Mouse (Mus musculus): ENCODE data around the gene Fuca1. TPM values are rescaled to one million over a fixed set of nuclear protein-coding genes. Genes with fewer than 3 reads are reported as not detected.

Gene Fuca1
- total RNA-seq (2021), result 100 to 1,000 TPM in 1 of 2 experiments, 10 to 100 TPM in 1; 95.5 to 101 TPM
- long read RNA-seq, experiment 1, transcript Fuca1-201 (8 exons, 2,525 nt), result major isoform, 110 of 121 reads
- long read RNA-seq, experiment 1, partial matches to known transcripts, result 2 of 121 reads
- long read RNA-seq, experiment 1, other reads (novel, unspliced or antisense), result 9 of 121 reads
- long read RNA-seq, experiment 2, transcript Fuca1-201 (8 exons, 2,525 nt), result major isoform, 246 of 264 reads
- long read RNA-seq, experiment 2, partial matches to known transcripts, result 8 of 264 reads
- long read RNA-seq, experiment 2, other reads (novel, unspliced or antisense), result 10 of 264 reads

- peak; percentile 96 for DNase-seq (ENCODE audit: low spot score in 2 of 2)
Measured at GRCm38 (mm10) chr4:135920304-135921241, at the start of gene Fuca1. TSS of gene Fuca1 (plus strand) at chr4:135920735.

DNA sequence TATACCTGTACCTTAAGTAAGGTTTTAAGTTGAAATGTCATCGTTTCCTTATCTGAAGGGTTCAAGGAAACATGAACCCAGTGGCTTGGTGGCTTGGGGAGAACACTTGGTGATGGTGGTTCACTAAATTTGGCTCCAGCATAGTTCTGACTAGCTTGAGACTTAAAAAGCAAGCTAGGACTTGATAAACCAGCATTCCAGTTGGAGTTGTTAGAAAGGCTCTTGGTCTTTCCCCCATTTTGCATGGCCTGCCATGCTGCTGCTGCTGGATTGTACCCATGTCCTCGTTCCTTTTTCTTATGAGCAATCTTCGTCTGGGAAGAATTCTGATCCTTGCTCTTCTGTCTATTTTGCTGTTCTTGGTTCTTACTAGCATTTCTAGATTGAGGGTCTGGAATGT is 48.5 kb upstream of the Fuca1 start:
- DNase-seq (ENCODE audit: low spot score in 2 of 2), result no peak

GRCm38 (mm10) chr4:135872589-135873391 is 47.7 kb upstream of the Fuca1 start:
- DNase-seq (ENCODE audit: low spot score in 2 of 2), result no peak

DNA sequence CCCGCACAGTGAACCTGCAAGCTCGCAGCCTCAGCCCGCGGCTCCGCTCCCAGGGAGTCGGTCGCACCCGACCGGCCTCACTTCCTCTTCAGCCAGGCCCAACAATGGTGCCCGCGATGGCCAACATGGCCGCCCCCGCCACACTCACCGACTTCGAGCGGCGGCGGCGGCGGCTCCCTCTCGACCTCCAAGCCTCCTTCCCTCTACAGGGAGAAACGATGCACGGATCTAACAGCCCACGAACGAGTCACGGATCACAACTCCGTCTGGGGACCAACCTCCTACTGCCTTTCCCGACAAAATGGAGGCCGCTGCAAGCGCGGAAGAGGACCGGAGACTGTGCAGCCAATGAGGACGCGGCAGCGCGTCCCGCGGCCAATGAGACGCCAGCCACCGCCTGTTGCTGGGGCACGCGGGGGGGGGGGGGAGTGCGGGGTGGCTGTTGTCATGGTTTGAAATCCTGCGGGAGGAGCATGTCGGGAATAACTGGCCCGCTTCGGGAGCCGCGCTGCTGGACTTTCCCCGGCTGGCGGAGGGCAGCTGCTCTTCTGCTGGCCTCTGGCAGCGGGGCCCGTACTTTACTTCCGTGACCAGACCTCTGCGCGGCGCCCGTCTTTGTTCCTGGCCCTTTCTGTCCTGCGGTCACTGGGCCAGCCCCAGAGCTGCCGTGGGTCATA is 46.9 kb upstream of the Fuca1 start, which contains the start of gene Pnrc2:
Gene Pnrc2, minus strand, starts transcription at position 325 of the 677 bp plus-strand sequence.
- DNase-seq (ENCODE audit: low spot score in 2 of 2), result peak; percentile 80 to 86

- no peak for DNase-seq (ENCODE audit: low spot score in 2 of 2)
Measured at GRCm38 (mm10) chr4:135874564-135875535, 45.7 kb upstream of the Fuca1 start.

- no peak for DNase-seq (ENCODE audit: low spot score in 2 of 2)
Measured at GRCm38 (mm10) chr4:135875546-135875945, 45.0 kb upstream of the Fuca1 start.

DNA sequence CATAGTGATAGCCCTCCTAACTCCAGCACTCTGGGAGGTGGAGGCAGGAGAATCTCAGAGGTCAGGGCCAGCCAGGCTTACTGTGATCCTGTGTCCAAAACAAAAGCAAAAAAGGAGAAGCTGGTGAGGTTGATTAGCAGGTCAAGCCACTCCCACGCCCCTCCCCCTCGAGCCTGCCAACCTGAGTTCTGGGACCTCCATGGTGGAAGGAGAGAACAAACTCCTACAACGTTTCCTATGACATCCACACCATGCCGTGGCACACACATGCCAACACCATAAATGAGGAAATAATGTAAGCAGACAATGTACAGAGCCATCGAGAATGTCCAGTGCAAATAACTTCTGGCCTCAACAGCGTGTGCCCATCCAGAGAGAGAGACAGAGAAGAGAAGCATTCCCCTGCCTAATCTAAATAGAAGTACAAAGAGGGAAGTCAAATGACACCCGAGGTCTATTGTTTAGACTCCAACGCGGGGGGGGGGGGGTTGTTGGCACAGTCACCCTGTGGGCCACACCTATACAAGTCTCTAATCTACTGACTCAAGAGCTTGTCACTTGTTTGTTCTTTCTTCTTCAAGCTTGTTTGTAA is 44.4 kb upstream of the Fuca1 start:
- peak; percentile 51 to 58 for DNase-seq (ENCODE audit: low spot score in 2 of 2)

- DNase-seq (ENCODE audit: low spot score in 2 of 2), result peak; percentile 45 to 56
Measured at GRCm38 (mm10) chr4:135876583-135877020, 43.9 kb upstream of the Fuca1 start.

DNA sequence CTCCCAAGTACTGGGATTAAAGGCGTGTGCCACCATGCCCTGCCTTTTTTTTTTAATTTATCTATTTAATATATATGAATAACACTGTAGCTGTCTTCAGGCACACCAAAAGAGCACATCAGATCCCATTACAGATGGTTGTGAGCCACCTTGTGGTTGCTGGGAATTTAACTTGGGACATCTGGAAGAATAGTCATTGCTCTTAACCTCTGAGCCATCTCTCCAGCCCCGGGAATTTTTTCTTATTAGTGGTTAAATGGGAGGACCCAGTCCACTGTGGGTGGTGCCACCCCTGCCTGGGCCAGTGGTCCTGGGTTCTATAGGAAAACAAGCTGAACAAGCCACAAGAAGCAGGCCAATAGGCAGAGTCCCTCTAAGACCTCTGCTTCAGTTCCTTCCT is 42.8 kb upstream of the Fuca1 start:
- no peak for DNase-seq (ENCODE audit: low spot score in 2 of 2)

DNA sequence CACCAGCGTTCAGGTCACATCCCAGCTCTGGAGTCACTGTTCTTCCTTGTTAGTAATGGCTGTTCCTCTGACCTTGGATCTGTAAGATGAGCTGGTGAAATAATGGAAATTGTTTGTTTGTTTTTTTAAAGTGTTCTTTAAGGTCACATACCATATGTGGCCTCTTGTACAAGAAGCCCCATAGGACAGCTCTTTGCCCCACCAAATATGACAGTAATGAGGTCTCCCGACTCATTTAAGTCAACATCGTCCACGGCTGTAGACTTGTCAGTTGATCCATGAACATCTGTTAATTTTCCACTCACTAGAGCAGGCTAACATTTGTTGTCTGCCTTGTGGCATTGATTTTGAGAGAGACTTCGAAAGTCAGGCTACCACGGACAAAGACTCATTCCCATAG is 41.5 kb upstream of the Fuca1 start:
- DNase-seq (ENCODE audit: low spot score in 2 of 2), result no peak

DNA sequence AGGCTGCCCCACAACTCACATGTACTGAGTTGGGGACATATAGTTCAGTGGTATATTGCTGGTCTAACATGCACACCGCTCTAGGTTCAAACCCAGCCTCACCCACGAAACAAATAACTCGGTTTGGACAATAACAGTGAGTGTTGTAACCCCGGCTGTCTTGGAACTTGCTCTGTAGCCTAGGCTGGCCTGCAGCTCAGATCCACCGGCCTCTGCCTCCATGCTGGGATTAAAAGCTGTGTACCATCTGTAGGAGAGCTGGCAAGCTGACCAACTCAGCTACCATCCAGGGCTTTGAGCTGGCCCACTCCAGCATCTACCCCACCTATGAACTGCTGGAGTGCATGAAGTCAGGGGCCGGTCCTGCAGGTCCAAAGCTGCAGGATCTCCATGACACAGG is 40.5 kb upstream of the Fuca1 start:
- no peak for DNase-seq (ENCODE audit: low spot score in 2 of 2)

- no peak for DNase-seq (ENCODE audit: low spot score in 2 of 2)
Measured at GRCm38 (mm10) chr4:135880576-135880975, 40.0 kb upstream of the Fuca1 start.

DNA sequence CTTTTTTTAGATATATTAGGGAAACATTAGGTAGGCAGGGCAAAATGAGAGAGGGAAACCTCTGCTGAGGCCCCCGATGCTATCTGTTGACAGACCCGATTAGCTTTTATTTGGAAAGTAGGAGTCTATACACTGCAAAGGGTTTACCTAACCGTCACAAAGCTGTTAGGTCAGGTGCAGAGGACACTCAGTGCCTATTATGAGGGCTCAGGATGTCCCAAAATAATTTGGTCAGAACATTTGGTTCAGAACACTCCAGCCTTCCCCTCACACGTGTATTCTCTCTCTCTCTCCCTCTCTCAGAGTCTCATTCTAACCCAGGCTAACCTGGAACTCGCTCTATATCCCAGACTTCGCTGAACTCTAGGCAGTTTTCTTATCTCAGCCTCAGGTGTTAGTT is 38.5 kb upstream of the Fuca1 start:
- no peak for DNase-seq (ENCODE audit: low spot score in 2 of 2)

- DNase-seq (ENCODE audit: low spot score in 2 of 2), result peak; percentile 30 to 51
Measured at GRCm38 (mm10) chr4:135883401-135883851, 37.1 kb upstream of the Fuca1 start.

DNA sequence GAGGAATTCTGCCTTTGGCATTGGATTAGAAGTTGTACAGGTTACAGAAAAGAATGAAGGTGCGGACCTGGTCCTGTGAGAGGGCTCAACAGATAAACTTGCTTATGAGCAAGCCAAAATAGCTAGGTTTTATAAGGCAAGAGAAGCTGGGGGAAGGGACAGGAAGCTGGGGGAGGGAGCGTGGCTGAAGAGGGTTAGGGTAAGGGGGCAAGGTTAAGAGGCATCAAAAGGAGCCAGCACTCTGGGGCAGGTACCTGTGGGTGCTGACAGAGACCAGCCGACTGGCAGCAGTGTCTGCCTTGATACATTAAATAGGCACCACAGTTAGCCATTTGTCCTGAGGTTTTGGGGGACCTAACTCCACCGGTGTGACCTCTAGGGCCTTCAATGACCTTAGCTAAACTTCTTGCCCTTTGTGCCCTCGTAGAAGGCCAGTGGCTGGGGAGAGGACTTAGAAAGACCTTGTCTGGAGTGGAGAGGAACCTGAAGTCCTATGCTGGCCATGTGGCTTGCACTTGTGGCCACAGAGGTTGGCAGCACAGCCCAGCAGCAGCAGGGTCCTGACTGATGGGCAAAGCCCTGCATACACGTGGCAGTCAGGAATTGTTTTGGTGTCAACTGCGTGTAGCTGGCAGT is 36.5 kb upstream of the Fuca1 start:
- peak in 1 of 2 experiments; percentile 21 for DNase-seq (ENCODE audit: low spot score in 2 of 2)

DNA sequence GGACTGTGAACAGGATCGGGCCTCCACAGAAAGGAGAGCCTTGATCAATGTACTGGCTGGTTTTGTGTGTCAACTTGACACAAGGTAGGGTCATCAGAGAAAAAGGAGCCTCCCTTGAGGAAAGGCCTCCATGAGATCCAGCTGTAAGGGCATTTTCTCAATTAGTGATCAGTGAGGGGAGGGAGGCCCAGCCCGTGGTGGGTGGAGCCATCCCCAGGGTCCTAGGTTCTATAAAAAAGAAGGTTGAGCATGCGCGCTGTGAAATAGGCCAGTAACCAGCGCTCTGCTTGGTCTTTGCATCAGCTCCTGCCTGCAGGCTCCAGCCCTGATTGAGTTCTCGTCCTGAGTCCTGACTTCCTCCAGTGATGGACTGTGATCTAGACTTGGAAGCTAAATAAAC is 36.0 kb upstream of the Fuca1 start:
- DNase-seq (ENCODE audit: low spot score in 2 of 2), result peak in 1 of 2 experiments; percentile 16

GRCm38 (mm10) chr4:135885676-135886075 is 34.9 kb upstream of the Fuca1 start:
- DNase-seq (ENCODE audit: low spot score in 2 of 2), result peak in 1 of 2 experiments; percentile 25

DNA sequence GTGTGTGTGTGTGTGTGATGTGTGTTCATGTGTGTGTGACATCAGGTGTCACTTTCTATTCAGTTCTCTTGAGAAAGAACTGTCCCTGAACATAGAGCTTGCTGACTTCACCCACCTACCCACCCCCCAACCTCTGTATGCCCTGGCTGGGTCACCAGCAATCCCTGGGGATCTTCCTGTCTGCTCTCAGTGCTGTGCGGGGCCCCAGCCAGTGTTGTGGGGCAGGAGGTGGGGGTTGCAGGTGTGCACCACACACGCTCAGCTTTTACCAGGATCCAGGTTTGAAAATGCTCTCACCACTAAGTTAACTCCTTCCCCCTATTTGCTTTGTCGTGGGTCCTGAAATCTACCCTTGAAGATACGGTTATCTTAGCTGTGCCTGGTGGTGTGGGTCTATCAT is 34.4 kb upstream of the Fuca1 start:
- peak in 1 of 2 experiments; percentile 7 for DNase-seq (ENCODE audit: low spot score in 2 of 2)

Measured in adrenal gland, adult 18-20 months (tissue).